ENCODE assay signal across 8 mouse cellular contexts in the genomic region with DNA sequence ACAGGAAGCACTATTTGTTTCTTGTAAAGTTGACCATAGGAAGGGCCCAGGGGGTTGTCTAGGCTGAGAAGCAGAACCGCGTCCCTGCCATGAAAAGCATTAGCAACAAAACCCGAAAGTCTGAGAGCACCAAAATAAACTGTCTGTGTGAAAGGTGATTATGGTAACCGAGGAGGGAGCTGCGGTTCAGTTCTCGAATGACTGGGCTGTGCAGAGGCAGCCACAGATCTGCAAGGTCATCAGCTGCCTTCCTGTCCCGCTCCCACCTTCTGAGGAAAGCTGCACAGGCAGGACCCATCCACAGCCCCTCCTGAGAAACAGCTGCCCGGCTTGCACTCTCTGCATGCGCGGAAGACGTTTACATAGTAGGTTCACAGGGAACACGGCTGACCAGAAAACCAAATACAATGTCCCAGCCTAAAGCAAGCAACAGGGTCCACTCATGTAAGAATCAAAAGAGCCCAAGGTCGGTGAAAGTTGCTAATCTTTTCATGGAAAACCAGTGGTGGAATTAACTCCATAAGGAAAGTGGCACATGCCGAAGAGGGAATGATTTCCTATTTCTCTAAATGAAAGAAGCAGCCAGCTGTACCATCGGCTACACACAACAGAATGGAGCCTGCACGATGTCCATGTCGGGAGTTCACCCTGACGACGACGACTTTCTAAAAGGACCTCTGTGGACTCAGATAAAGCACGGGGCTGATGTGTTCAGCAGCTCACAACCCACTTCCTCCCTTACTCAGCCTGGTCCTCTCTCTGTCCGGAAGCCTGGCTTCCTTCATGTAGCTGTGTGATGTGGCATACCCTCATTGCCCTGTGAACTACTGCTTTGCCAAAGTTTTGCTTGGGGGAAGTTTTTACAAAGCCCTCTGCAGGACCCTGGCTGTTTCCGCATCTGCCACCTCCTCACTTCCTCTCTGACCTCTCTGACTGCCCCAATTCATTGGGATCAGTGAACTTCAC.
A peak's percentile ranks its signal among the peaks of the same experiment; 100 is the strongest.
DNase-seq lines count a peak whose midpoint lies in the region; ATAC-seq and TF ChIP-seq lines count a peak whose summit lies in the region.

No protein-coding gene starts in this region.

- 41% methylated on average over 23 of the region's 23 CpGs for WGBS in intestine, embryonic 14.5 days
- 48% methylated on average over 23 of the region's 23 CpGs for WGBS in intestine, postnatal 0 days
- 29% methylated on average over 23 of the region's 23 CpGs for WGBS in lung, embryonic 15.5 days
- 44% methylated on average over 23 of the region's 23 CpGs for WGBS in stomach, embryonic 15.5 days
- 69% methylated on average over 23 of the region's 23 CpGs for WGBS in forebrain, embryonic 15.5 days

- H3K4me2 ChIP-seq in intestine, embryonic 14.5 days (ENCODE audit: low read length) = 0 out of 2 replicates have a peak overlapping the region, but pooled peaks have one; percentile 9
- H3K4me2 ChIP-seq in intestine, postnatal 0 days (replicated peaks; ENCODE audit: low read depth) = no peak overlapping the region
- H3K4me2 ChIP-seq in lung, embryonic 15.5 days = peak overlapping the region; percentile 2; the same call in 1 of the 2 replicates
- H3K4me2 ChIP-seq in stomach, embryonic 15.5 days = no peak overlapping the region
- H3K4me2 ChIP-seq in forebrain, embryonic 15.5 days (replicated peaks) = no peak overlapping the region

- in situ Hi-C loops in ES-E14 (cut with MboI; ENCODE audit: low sequenced_read_pairs in 2 of 2, unreplicated experiment in 2 of 2) = no loop called here

- no peak for TF ChIP-seq CTCF in intestine, postnatal 0 days (IDR thresholded peaks at IDR 0.05; ENCODE audit: low read depth)

- H3K9me3 ChIP-seq in intestine, embryonic 14.5 days (ENCODE audit: control insufficient read depth, low read length) = no peaks in the 10 kb centered on the region
- no peaks in the 10 kb centered on the region for H3K9me3 ChIP-seq in intestine, postnatal 0 days (ENCODE audit: control insufficient read depth)
- H3K9me3 ChIP-seq in ES-E14 (ENCODE audit: control insufficient read depth, insufficient read depth, low read depth, low read length) = no peaks in the 10 kb centered on the region
- no peaks in the 10 kb centered on the region for H3K9me3 ChIP-seq in lung, embryonic 15.5 days
- H3K9me3 ChIP-seq in stomach, embryonic 15.5 days = no peaks in the 10 kb centered on the region
- no peaks in the 10 kb centered on the region for H3K9me3 ChIP-seq in forebrain, embryonic 15.5 days

- H3K36me3 ChIP-seq in intestine, embryonic 14.5 days (ENCODE audit: control insufficient read depth, insufficient read depth, low read length) = no peaks in the 10 kb centered on the region
- no peaks in the 10 kb centered on the region for H3K36me3 ChIP-seq in intestine, postnatal 0 days (ENCODE audit: control insufficient read depth, insufficient read depth)
- no peaks in the 10 kb centered on the region for H3K36me3 ChIP-seq in ES-E14 (ENCODE audit: control insufficient read depth, insufficient read depth, low read length, poor library complexity, severe bottlenecking)
- H3K36me3 ChIP-seq in lung, embryonic 15.5 days = no peaks in the 10 kb centered on the region
- 0 out of 2 replicates have a peak, but pooled peaks cover 4% of the 10 kb centered on the region for H3K36me3 ChIP-seq in stomach, embryonic 15.5 days
- H3K36me3 ChIP-seq in forebrain, embryonic 15.5 days = no peaks in the 10 kb centered on the region

- DNase-seq in intestine, embryonic 14.5 days (ENCODE audit: low spot score) = no peak
- DNase-seq in ES-E14 (ENCODE audit: low read depth, low spot score) = peak; percentile 2
- DNase-seq in heart, adult 8-10 months (ENCODE audit: low spot score) = peak; percentile 38
- DNase-seq in cerebellum, adult 8-10 months = no peak

- H3K4me1 ChIP-seq in intestine, embryonic 14.5 days (replicated peaks; ENCODE audit: control insufficient read depth, insufficient read depth, low read length) = no peaks in the 10 kb centered on the region
- H3K4me1 ChIP-seq in intestine, postnatal 0 days (replicated peaks; ENCODE audit: control insufficient read depth, insufficient read depth, low read length) = no peaks in the 10 kb centered on the region
- peaks cover 0 to 7% of the 10 kb centered on the region in 2 experiments; a peak in 3 of 4 replicates for H3K4me1 ChIP-seq in ES-E14 (ENCODE audit: control insufficient read depth in 2 of 2, insufficient read depth in 2 of 2, low read length in 2 of 2, poor library complexity in 1 of 2)
- H3K4me1 ChIP-seq in lung, embryonic 15.5 days = peaks cover 6% of the 10 kb centered on the region; the same call in 1 of the 2 replicates
- H3K4me1 ChIP-seq in stomach, embryonic 15.5 days = 0 out of 2 replicates have a peak, but pooled peaks cover 3% of the 10 kb centered on the region
- 0 out of 2 replicates have a peak, but pooled peaks cover 3% of the 10 kb centered on the region for H3K4me1 ChIP-seq in forebrain, embryonic 15.5 days

- no peaks in the 10 kb centered on the region for H3K27me3 ChIP-seq in intestine, embryonic 14.5 days (replicated peaks; ENCODE audit: control insufficient read depth, insufficient read depth, low read length)
- no peaks in the 10 kb centered on the region for H3K27me3 ChIP-seq in intestine, postnatal 0 days (replicated peaks; ENCODE audit: control insufficient read depth, insufficient read depth, low read length)
- H3K27me3 ChIP-seq in lung, embryonic 15.5 days = no peaks in the 10 kb centered on the region
- no peaks in the 10 kb centered on the region for H3K27me3 ChIP-seq in stomach, embryonic 15.5 days (replicated peaks)
- H3K27me3 ChIP-seq in forebrain, embryonic 15.5 days = no peaks in the 10 kb centered on the region

- no peak overlapping the region for H3K9ac ChIP-seq in intestine, embryonic 14.5 days (ENCODE audit: low read length)
- H3K9ac ChIP-seq in intestine, postnatal 0 days (ENCODE audit: low read depth, low read length) = no peak overlapping the region
- H3K9ac ChIP-seq in ES-E14 (ENCODE audit: insufficient read depth, low read depth, low read length, poor library complexity, severe bottlenecking) = no peak overlapping the region
- no peak overlapping the region for H3K9ac ChIP-seq in lung, embryonic 15.5 days
- H3K9ac ChIP-seq in stomach, embryonic 15.5 days = no peak overlapping the region
- H3K9ac ChIP-seq in forebrain, embryonic 15.5 days (replicated peaks) = no peak overlapping the region

- no peak overlapping the region for H3K4me3 ChIP-seq in intestine, embryonic 14.5 days (ENCODE audit: low read depth, low read length)
- no peak overlapping the region for H3K4me3 ChIP-seq in intestine, postnatal 0 days (ENCODE audit: low read depth, low read length)
- H3K4me3 ChIP-seq in ES-E14 (ENCODE audit: insufficient read depth in 1 of 2, low read depth in 1 of 2, low read length in 2 of 2, poor library complexity in 1 of 2, severe bottlenecking in 1 of 2) = no peak overlapping the region
- H3K4me3 ChIP-seq in lung, embryonic 15.5 days = no peak overlapping the region
- no peak overlapping the region for H3K4me3 ChIP-seq in stomach, embryonic 15.5 days (replicated peaks)
- H3K4me3 ChIP-seq in forebrain, embryonic 15.5 days = no peak overlapping the region

- no peak for ATAC-seq in intestine, embryonic 14.5 days (replicated peaks; ENCODE audit: low FRiP score, low TSS enrichment, low read depth)
- no peak for ATAC-seq in intestine, postnatal 0 days
- ATAC-seq in lung, embryonic 15.5 days (ENCODE audit: borderline replicate concordance, extremely low read depth, low FRiP score, low TSS enrichment) = 0 out of 2 replicates have a peak, but pooled peaks have one; percentile 57
- peak; percentile 70 for ATAC-seq in stomach, embryonic 15.5 days (ENCODE audit: insufficient read depth, low FRiP score, low read depth)
- no peak for ATAC-seq in forebrain, embryonic 15.5 days (replicated peaks)

- H3K27ac ChIP-seq in intestine, embryonic 14.5 days (ENCODE audit: low read depth) = no peak overlapping the region
- H3K27ac ChIP-seq in intestine, postnatal 0 days (ENCODE audit: low read depth, low read length) = no peak overlapping the region
- no peak overlapping the region for H3K27ac ChIP-seq in ES-E14 (ENCODE audit: insufficient read depth, low read depth, low read length, poor library complexity, severe bottlenecking)
- no peak overlapping the region for H3K27ac ChIP-seq in lung, embryonic 15.5 days
- H3K27ac ChIP-seq in stomach, embryonic 15.5 days = 0 out of 2 replicates have a peak overlapping the region, but pooled peaks have one; percentile 2
- no peak overlapping the region for H3K27ac ChIP-seq in forebrain, embryonic 15.5 days (replicated peaks)

TF ChIP-seq in ES-E14, 5 proteins besides CTCF, POLR2A, EP300 and RAD21:
- no peak for TF ChIP-seq HCFC1 (IDR thresholded peaks at IDR 0.05; ENCODE audit: borderline replicate concordance, insufficient read depth, low read length)
- TF ChIP-seq MAFK (IDR thresholded peaks at IDR 0.05; ENCODE audit: insufficient read depth, low read depth, low read length) = no peak
- TF ChIP-seq ZC3H11A (IDR thresholded peaks at IDR 0.05; ENCODE audit: borderline replicate concordance, low read depth, low read length) = no peak
- TF ChIP-seq ZNF384 (IDR thresholded peaks at IDR 0.05; ENCODE audit: low read depth, low read length) = no peak
- no peak for TF ChIP-seq CHD2 (IDR thresholded peaks at IDR 0.05; ENCODE audit: low read depth, low read length)
TF ChIP-seq in ES-E14: peak in this region for 0.

Comparison
In these comparisons a context has a peak if more than half of its experiments do, and no peak if none do; other contexts are left out.
1. H3K4me2 ChIP-seq: peak in intestine, embryonic 14.5 days (single experiment) and lung, embryonic 15.5 days (single experiment); none in intestine, postnatal 0 days (single experiment), stomach, embryonic 15.5 days (single experiment) and forebrain, embryonic 15.5 days (single experiment).
2. ATAC-seq: peak in lung, embryonic 15.5 days (single experiment) and stomach, embryonic 15.5 days (single experiment); none in intestine, embryonic 14.5 days (single experiment), intestine, postnatal 0 days (single experiment) and forebrain, embryonic 15.5 days (single experiment).
3. DNase-seq: peak in ES-E14 (single experiment) and heart, adult 8-10 months (single experiment); none in intestine, embryonic 14.5 days (single experiment) and cerebellum, adult 8-10 months (single experiment).